Mouse (Mus musculus): Measurements from ENCODE around the gene Ergic1.

Ergic1 gene

GRCm38 (mm10) chr17:26535251-26536136 is 25.8 kb upstream of the Ergic1 start:
- in situ Hi-C loops (cut with MboI, MseI) = loop anchor here (10.0 kb wide), 1 partner anchor 1741 kb away; no protein-coding TSS in a partner anchor

GRCm38 (mm10) chr17:26537722-26538471 is 23.4 kb upstream of the Ergic1 start:
- in situ Hi-C loops (cut with MboI, MseI) = loop anchor here (10.0 kb wide), 1 partner anchor 1743 kb away; no protein-coding TSS in a partner anchor

- in situ Hi-C loops (cut with MboI, MseI) = no loop called here
Observed at GRCm38 (mm10) chr17:26540083-26540482, 21.2 kb upstream of the Ergic1 start.

- in situ Hi-C loops (cut with MboI, MseI) = no loop called here
Observed at GRCm38 (mm10) chr17:26544319-26544963, 16.8 kb upstream of the Ergic1 start.

- in situ Hi-C loops (cut with MboI, MseI) = no loop called here
Observed at GRCm38 (mm10) chr17:26547771-26548170, 13.5 kb upstream of the Ergic1 start.

- in situ Hi-C loops (cut with MboI, MseI) = no loop called here
Observed at GRCm38 (mm10) chr17:26548566-26548965, 12.7 kb upstream of the Ergic1 start.

- in situ Hi-C loops (cut with MboI, MseI) = no loop called here
Observed at GRCm38 (mm10) chr17:26549148-26549809, 12.0 kb upstream of the Ergic1 start.

GRCm38 (mm10) chr17:26551104-26551503 is 10.2 kb upstream of the Ergic1 start:
- in situ Hi-C loops (cut with MboI, MseI) = loop anchor here (10.0 kb wide), 1 partner anchor 584 kb away; the partner anchor contains the start of gene Uqcc2

- in situ Hi-C loops (cut with MboI, MseI) = loop anchor here (10.0 kb wide), 1 partner anchor 582 kb away; the partner anchor contains the start of gene Uqcc2
Observed at GRCm38 (mm10) chr17:26553033-26553432, 8.3 kb upstream of the Ergic1 start.

- in situ Hi-C loops (cut with MboI, MseI) = no loop called here
Observed at GRCm38 (mm10) chr17:26560526-26561289, 581 bp upstream of the Ergic1 start.

GRCm38 (mm10) chr17:26561651-26562181 is 427 bp downstream of the Ergic1 start, which contains the start of gene Dusp1:
TSS of gene Dusp1 (minus strand) at chr17:26562128.
- in situ Hi-C loops (cut with MboI, MseI) = no loop called here

- in situ Hi-C loops (cut with MboI, MseI) = no loop called here
Observed at GRCm38 (mm10) chr17:26562292-26562691, 1.0 kb downstream of the Ergic1 start.

- in situ Hi-C loops (cut with MboI, MseI) = no loop called here
Observed at GRCm38 (mm10) chr17:26563476-26563875, 2.2 kb downstream of the Ergic1 start.

- in situ Hi-C loops (cut with MboI, MseI) = no loop called here
Observed at GRCm38 (mm10) chr17:26564439-26564838, 3.1 kb downstream of the Ergic1 start.

GRCm38 (mm10) chr17:26567142-26567817 is 6.0 kb downstream of the Ergic1 start:
- in situ Hi-C loops (cut with MboI, MseI) = no loop called here

- in situ Hi-C loops (cut with MboI, MseI) = no loop called here
Observed at GRCm38 (mm10) chr17:26567818-26568173, 6.5 kb downstream of the Ergic1 start.

- in situ Hi-C loops (cut with MboI, MseI) = no loop called here
Observed at GRCm38 (mm10) chr17:26569594-26570350, 8.5 kb downstream of the Ergic1 start.

- in situ Hi-C loops (cut with MboI, MseI) = no loop called here
Observed at GRCm38 (mm10) chr17:26570651-26571118, 9.4 kb downstream of the Ergic1 start.

- in situ Hi-C loops (cut with MboI, MseI) = no loop called here
Observed at GRCm38 (mm10) chr17:26571377-26571776, 10.1 kb downstream of the Ergic1 start.

Data from regulatory T cell (primary cell).